Mouse (Mus musculus) G1E (cell line): ENCODE measurements at regions not wholly inside any gene's neighbourhood (a gene's known extent, or its start where the extent isn't known, plus 50 kb on each side); places are given as distances from the start of the nearest gene placed in this dataset.

Source experiments
- CTCF ChIP-seq: IDR thresholded peaks from 2 replicates; pipeline ENCODE4 v1.5.1; 2012; ENCODE audit warnings: low read depth, low read length, inconsistent platforms, mixed read lengths
- GATA1 ChIP-seq: IDR thresholded peaks from 2 replicates; pipeline ENCODE4 v1.6.1; 2012; ENCODE audit warnings: borderline replicate concordance, low read length, inconsistent platforms, mixed read lengths
- POLR2AphosphoS5 ChIP-seq: IDR thresholded peaks from 2 replicates; pipeline ENCODE4 v1.6.1; 2012; ENCODE audit warnings: low read depth, low read length, inconsistent platforms; ENCODE audit not compliant: insufficient replicate concordance

DNA sequence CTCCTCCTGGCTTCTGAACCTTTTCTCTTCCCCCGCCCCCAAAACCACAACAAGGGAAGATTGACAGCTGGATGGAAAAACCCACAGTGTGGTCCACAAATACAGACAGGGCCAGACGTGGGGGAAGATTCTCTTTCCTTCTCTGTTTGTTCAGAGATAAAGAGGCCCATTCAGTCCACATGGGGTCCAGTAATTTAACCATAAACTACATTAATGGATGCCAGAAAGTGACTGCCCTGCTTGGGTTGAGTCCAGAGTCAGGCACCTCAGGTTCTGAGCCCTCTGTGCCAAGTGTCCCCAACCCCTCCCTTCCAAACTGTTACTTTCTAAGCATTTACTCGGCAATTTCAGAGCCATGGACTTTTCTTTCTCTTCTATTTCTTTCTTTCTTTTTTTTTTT is 121.9 kb upstream of the Smyd2 start:
- no peak for TF ChIP-seq CTCF
- TF ChIP-seq GATA1: no peak
- TF ChIP-seq POLR2AphosphoS5: no peak
